Comparison of ENCODE assay signal across 22 mouse cellular contexts in genomic region chr10:19310471-19310870, GRCm38 (mm10). TPM values are rescaled to one million over a fixed set of nuclear protein-coding genes. Genes with fewer than 3 reads are reported as not detected.
DNase-seq lines count a peak whose midpoint lies in the region; ATAC-seq and TF ChIP-seq lines count a peak whose summit lies in the region.
"Had no signal": no experiment of that assay in that cellular context is flagged by ENCODE, and none has a peak within 500 bp of the region (broad histone marks: within the 10 kb centered on the region; RNA-seq: fewer than 3 reads in every experiment).

No protein-coding gene starts in this region.

- H3K4me2 ChIP-seq in forebrain, embryonic 12.5 days, result peak overlapping the region; percentile 40
- H3K4me2 ChIP-seq in hindbrain, embryonic 14.5 days (replicated peaks), result peak overlapping the region; percentile 25; the same call in 1 of the 2 replicates
- peak overlapping the region; percentile 24; the same call in 1 of the 2 replicates for H3K4me2 ChIP-seq in midbrain, embryonic 16.5 days (ENCODE audit: low read length)
- H3K4me2 ChIP-seq in intestine, postnatal 0 days (replicated peaks; ENCODE audit: low read depth), result no peak overlapping the region
- H3K4me2 ChIP-seq: intestine, embryonic 15.5 days; liver, embryonic 13.5 days had no signal

- H3K9ac ChIP-seq in forebrain, embryonic 12.5 days, result no peak overlapping the region
- H3K9ac ChIP-seq in hindbrain, embryonic 14.5 days, result no peak overlapping the region
- no peak overlapping the region for H3K9ac ChIP-seq in midbrain, embryonic 16.5 days (ENCODE audit: low read depth, low read length)
- H3K9ac ChIP-seq in intestine, postnatal 0 days (ENCODE audit: low read depth, low read length), result no peak overlapping the region
- H3K9ac ChIP-seq: intestine, embryonic 15.5 days; liver, embryonic 13.5 days had no signal

- H3K9me3 ChIP-seq in forebrain, embryonic 12.5 days, result no peaks in the 10 kb centered on the region
- no peaks in the 10 kb centered on the region for H3K9me3 ChIP-seq in hindbrain, embryonic 14.5 days (ENCODE audit: control insufficient read depth, low read length)
- no peaks in the 10 kb centered on the region for H3K9me3 ChIP-seq in midbrain, embryonic 16.5 days (replicated peaks; ENCODE audit: control insufficient read depth, low read length, poor library complexity, severe bottlenecking)
- no peaks in the 10 kb centered on the region for H3K9me3 ChIP-seq in intestine, postnatal 0 days (ENCODE audit: control insufficient read depth)
- H3K9me3 ChIP-seq: G1E; heart, embryonic 10.5 days; intestine, embryonic 15.5 days; liver, embryonic 13.5 days had no signal

- peak; percentile 17 for ATAC-seq in forebrain, embryonic 12.5 days (ENCODE audit: low FRiP score)
- ATAC-seq in hindbrain, embryonic 14.5 days (ENCODE audit: low FRiP score), result no peak
- peak; percentile 30; the same call in 1 of the 2 replicates for ATAC-seq in midbrain, embryonic 16.5 days
- no peak for ATAC-seq in intestine, postnatal 0 days
- ATAC-seq: CD4-positive, CD25-positive, alpha-beta regulatory T cell, adult 4 months; intestine, embryonic 15.5 days; lung, postnatal 0 days had no signal

- peaks cover 14% of the 10 kb centered on the region; the same call in 1 of the 2 replicates for H3K27me3 ChIP-seq in forebrain, embryonic 12.5 days
- H3K27me3 ChIP-seq in hindbrain, embryonic 14.5 days (ENCODE audit: control insufficient read depth, insufficient read depth, low read length), result peaks cover 34% of the 10 kb centered on the region
- no peaks in the 10 kb centered on the region for H3K27me3 ChIP-seq in midbrain, embryonic 16.5 days (ENCODE audit: control insufficient read depth, insufficient read depth, low read depth, low read length)
- no peaks in the 10 kb centered on the region for H3K27me3 ChIP-seq in intestine, postnatal 0 days (replicated peaks; ENCODE audit: control insufficient read depth, insufficient read depth, low read length)
- H3K27me3 ChIP-seq: intestine, embryonic 15.5 days; liver, embryonic 13.5 days had no signal

- H3K4me1 ChIP-seq in forebrain, embryonic 12.5 days, result peaks cover 23% of the 10 kb centered on the region
- no peaks in the 10 kb centered on the region; the same call in 1 of the 2 replicates for H3K4me1 ChIP-seq in hindbrain, embryonic 14.5 days (replicated peaks; ENCODE audit: control insufficient read depth, insufficient read depth, low read length)
- peaks cover 15% of the 10 kb centered on the region for H3K4me1 ChIP-seq in midbrain, embryonic 16.5 days (ENCODE audit: control insufficient read depth, insufficient read depth, low read length)
- H3K4me1 ChIP-seq in intestine, postnatal 0 days (replicated peaks; ENCODE audit: control insufficient read depth, insufficient read depth, low read length), result no peaks in the 10 kb centered on the region
- H3K4me1 ChIP-seq: heart, embryonic 10.5 days; intestine, embryonic 15.5 days; liver, embryonic 13.5 days had no signal

- WGBS in forebrain, embryonic 12.5 days, result 4% methylated on average over 5 of the region's 5 CpGs
- 14% methylated on average over 5 of the region's 5 CpGs for WGBS in hindbrain, embryonic 14.5 days
- 11% methylated on average over 5 of the region's 5 CpGs for WGBS in midbrain, embryonic 16.5 days
- WGBS in intestine, postnatal 0 days, result 26% methylated on average over 5 of the region's 5 CpGs

- peak overlapping the region; percentile 83 for H3K27ac ChIP-seq in forebrain, embryonic 12.5 days
- 0 out of 2 replicates have a peak overlapping the region, but pooled peaks have one; percentile 20 for H3K27ac ChIP-seq in hindbrain, embryonic 14.5 days
- peak overlapping the region; percentile 32; the same call in 1 of the 2 replicates for H3K27ac ChIP-seq in midbrain, embryonic 16.5 days (ENCODE audit: low read length)
- H3K27ac ChIP-seq in intestine, postnatal 0 days (ENCODE audit: low read depth, low read length), result no peak overlapping the region
- H3K27ac ChIP-seq: heart, embryonic 10.5 days; intestine, embryonic 15.5 days; kidney, postnatal 0 days; liver, embryonic 13.5 days had no signal

- peak; percentile 9 to 43 for DNase-seq in cerebellum, postnatal 10 days
- no peak for DNase-seq in cerebellum, adult 18-20 months
- DNase-seq in hindbrain, embryonic 14.5 days (ENCODE audit: low spot score), result peak; percentile 53
- DNase-seq in adrenal gland, postnatal 10 days, result no peak
- no peak for DNase-seq in thymus, postnatal 36 days
- DNase-seq: heart, postnatal 10 days; liver, embryonic 13.5 days had no signal

- TF ChIP-seq CTCF in intestine, postnatal 0 days (IDR thresholded peaks at IDR 0.05; ENCODE audit: low read depth), result no peak

- H3K36me3 ChIP-seq in forebrain, embryonic 12.5 days (replicated peaks), result no peaks in the 10 kb centered on the region
- H3K36me3 ChIP-seq in hindbrain, embryonic 14.5 days (replicated peaks; ENCODE audit: control insufficient read depth, insufficient read depth), result no peaks in the 10 kb centered on the region
- no peaks in the 10 kb centered on the region for H3K36me3 ChIP-seq in midbrain, embryonic 16.5 days (ENCODE audit: control insufficient read depth, insufficient read depth, low read length)
- no peaks in the 10 kb centered on the region for H3K36me3 ChIP-seq in intestine, postnatal 0 days (ENCODE audit: control insufficient read depth, insufficient read depth)
- H3K36me3 ChIP-seq: G1E; heart, embryonic 10.5 days; intestine, embryonic 15.5 days; liver, embryonic 13.5 days had no signal

- H3K4me3 ChIP-seq in forebrain, embryonic 12.5 days (replicated peaks), result no peak overlapping the region; the same call in 1 of the 2 replicates
- no peak overlapping the region for H3K4me3 ChIP-seq in hindbrain, embryonic 14.5 days (replicated peaks; ENCODE audit: low read length)
- H3K4me3 ChIP-seq in midbrain, embryonic 16.5 days (ENCODE audit: low read depth, low read length), result no peak overlapping the region
- no peak overlapping the region for H3K4me3 ChIP-seq in intestine, postnatal 0 days (ENCODE audit: low read depth, low read length)
- H3K4me3 ChIP-seq: heart, embryonic 10.5 days; intestine, embryonic 15.5 days; liver, embryonic 13.5 days had no signal

RNA-seq across cellular contexts. Expression of gene Olig3, which starts 45.9 kb away (rescaled TPM):
- 34.1 and 34.3 TPM in 2 replicates for polyA plus RNA-seq in forebrain, embryonic 12.5 days (2016; fragmentation: Nextera tagmentation; extraction: Ambion mirVana)
- 9.2 and 11.1 TPM in 2 replicates for polyA plus RNA-seq in hindbrain, embryonic 14.5 days (2014; fragmentation: Nextera tagmentation; extraction: Ambion mirVana)
- polyA plus RNA-seq in midbrain, embryonic 16.5 days (2015; fragmentation: Nextera tagmentation; extraction: Ambion mirVana), result 1.3 and 3.5 TPM in 2 replicates
- total RNA-seq in adrenal gland, postnatal 10 days (2021), result not detected
- not detected in 2 replicates for polyA plus RNA-seq in intestine, postnatal 0 days (2015; fragmentation: Nextera tagmentation; extraction: Ambion mirVana)
- total RNA-seq: gastrocnemius, postnatal 4 days; heart, postnatal 10 days; layer of hippocampus, adult 18-20 months; left cerebral cortex, adult 18-20 months; megakaryocyte, adult 5-6 weeks had no signal
- polyA plus RNA-seq: CD4-positive, CD25-positive, alpha-beta regulatory T cell, adult 4 months; G1E; heart, embryonic 10.5 days; intestine, embryonic 15.5 days; kidney, postnatal 0 days; limb, embryonic 11.5 days; liver, embryonic 13.5 days; lung, postnatal 0 days; stomach, embryonic 16.5 days had no signal

Comparison
In these comparisons a context has a peak if more than half of its experiments do, and no peak if none do; other contexts are left out.
1. DNase-seq: peak in cerebellum, postnatal 10 days (2 of 2) and hindbrain, embryonic 14.5 days (single experiment); none in cerebellum, adult 18-20 months (0 of 2), adrenal gland, postnatal 10 days (single experiment) and thymus, postnatal 36 days (0 of 2).
2. ATAC-seq: peak in forebrain, embryonic 12.5 days (single experiment) and midbrain, embryonic 16.5 days (single experiment); none in hindbrain, embryonic 14.5 days (single experiment) and intestine, postnatal 0 days (single experiment).